Mouse (Mus musculus) C2C12 (cell line): ENCODE data around the gene Slain2. TPM values are rescaled to one million over a fixed set of nuclear protein-coding genes. Genes with fewer than 3 reads are reported as not detected.

Experiments used
- H3K27me3 ChIP-seq: one replicate; pipeline ENCODE4 v1.6.1; 2011; ENCODE audit not compliant: control insufficient read depth, insufficient read depth, insufficient read length
- H3K36me3 ChIP-seq: one replicate; pipeline ENCODE4 v1.6.1; 2011; ENCODE audit not compliant: control insufficient read depth, insufficient read depth
- H3K4me3 ChIP-seq: one replicate; pipeline ENCODE4 v1.5.1; 2011; ENCODE audit warnings: mild to moderate bottlenecking, control low read depth; ENCODE audit not compliant: poor library complexity, insufficient read depth, severe bottlenecking
- H3K79me2 ChIP-seq: one replicate; pipeline ENCODE4 v1.6.1; 2011; ENCODE audit not compliant: control insufficient read depth, insufficient read depth
- H3K79me3 ChIP-seq: one replicate; pipeline ENCODE4 v1.6.1; 2011; ENCODE audit warnings: low read depth, control low read depth
- H3ac ChIP-seq: one replicate; pipeline ENCODE3; 2011; ENCODE audit warnings: low read depth; ENCODE audit not compliant: control insufficient read depth, insufficient read length
- CEBPB ChIP-seq: IDR thresholded peaks from one replicate; pipeline ENCODE4 v1.6.1; 2011; ENCODE audit warnings: low read depth, mild to moderate bottlenecking, control low read depth, moderate library complexity
- CTCF ChIP-seq: IDR thresholded peaks from one replicate; pipeline ENCODE4 v1.5.1; 2011; ENCODE audit not compliant: control insufficient read depth, insufficient read depth, insufficient read length
- FOSL1 ChIP-seq: IDR thresholded peaks from one replicate; pipeline ENCODE4 v1.8.0; 2011; ENCODE audit warnings: mild to moderate bottlenecking, low read length; ENCODE audit not compliant: poor library complexity, insufficient read depth, severe bottlenecking
- MAX ChIP-seq: IDR thresholded peaks from one replicate; pipeline ENCODE4 v1.6.1; 2011; ENCODE audit warnings: mild to moderate bottlenecking, control low read depth
- MYOD1 ChIP-seq: IDR thresholded peaks from one replicate; pipeline ENCODE4 v1.6.1; 2011; ENCODE audit warnings: low read depth; ENCODE audit not compliant: control insufficient read depth, insufficient read length
- MYOG ChIP-seq: IDR thresholded peaks from one replicate; pipeline ENCODE4 v1.6.1; 2011; ENCODE audit not compliant: control insufficient read depth, insufficient read length; ENCODE audit errors: extremely low read depth
- USF1 ChIP-seq: IDR thresholded peaks from one replicate; pipeline ENCODE4 v1.6.1; 2011; ENCODE audit warnings: low read depth, mild to moderate bottlenecking, control low read depth, moderate library complexity
- polyA plus RNA-seq: library from polyadenylated mRNA; unstranded; fragments of >200 nt; fragmentation: generic; extraction: Trizol; gene quantifications from one replicate; pipeline ENCODE4 v1.2.1, GENCODE M21; 2012; ENCODE audit warnings: missing spikeins

The Slain2 gene
- polyA plus RNA-seq, 1 experiment = 20.3 TPM

- TF ChIP-seq USF1 = no peak
- no peak for TF ChIP-seq MAX
- TF ChIP-seq MYOD1 = no peak
- no peak for TF ChIP-seq FOSL1
- no peak for TF ChIP-seq CEBPB
- TF ChIP-seq CTCF = no peak
- no peak for TF ChIP-seq MYOG
Measured at GRCm38 (mm10) chr5:72911284-72911683, 2.8 kb upstream of the Slain2 start.

GRCm38 (mm10) chr5:72914633-72915561 is 793 bp downstream of the Slain2 start:
- H3K27me3 ChIP-seq = no peaks in the 10 kb centered on the region
- H3K36me3 ChIP-seq = no peaks in the 10 kb centered on the region
- H3K4me3 ChIP-seq = peak overlapping the region; percentile 83
- peak overlapping the region; percentile 78 for H3ac ChIP-seq
- H3K79me2 ChIP-seq = peaks cover 56% of the 10 kb centered on the region
- TF ChIP-seq MYOD1 = no peak
- TF ChIP-seq FOSL1 = no peak
- TF ChIP-seq MAX = no peak
- TF ChIP-seq USF1 = no peak
- no peak for TF ChIP-seq MYOG
- TF ChIP-seq CTCF = no peak
- TF ChIP-seq CEBPB = no peak
- peaks cover 50% of the 10 kb centered on the region for H3K79me3 ChIP-seq

More at GRCm38 (mm10) chr5:72911284-72911683, 2.8 kb upstream of the Slain2 start:
- H3K36me3 ChIP-seq = no peaks in the 10 kb centered on the region
- H3ac ChIP-seq = no peak overlapping the region
- peaks cover 20% of the 10 kb centered on the region for H3K79me2 ChIP-seq
- no peak overlapping the region for H3K4me3 ChIP-seq
- H3K79me3 ChIP-seq = peaks cover 15% of the 10 kb centered on the region
- H3K27me3 ChIP-seq = no peaks in the 10 kb centered on the region

- peaks cover 68% of the 10 kb centered on the region for H3K79me2 ChIP-seq
- H3K27me3 ChIP-seq = no peaks in the 10 kb centered on the region
- TF ChIP-seq MAX = no peak
- no peak for TF ChIP-seq MYOG
- no peak for TF ChIP-seq CEBPB
- TF ChIP-seq MYOD1 = no peak
- TF ChIP-seq FOSL1 = no peak
- no peak for TF ChIP-seq USF1
- TF ChIP-seq CTCF = no peak
- H3ac ChIP-seq = peak overlapping the region; percentile 27
- H3K4me3 ChIP-seq = no peak overlapping the region
- H3K36me3 ChIP-seq = no peaks in the 10 kb centered on the region
- H3K79me3 ChIP-seq = peaks cover 60% of the 10 kb centered on the region
Measured at GRCm38 (mm10) chr5:72916048-72916447, 1.9 kb downstream of the Slain2 start.

GRCm38 (mm10) chr5:72916851-72917250 is 2.7 kb downstream of the Slain2 start:
- H3K4me3 ChIP-seq = no peak overlapping the region
- H3K36me3 ChIP-seq = no peaks in the 10 kb centered on the region
- H3ac ChIP-seq = no peak overlapping the region
- TF ChIP-seq MYOD1 (no peak), MYOG (no peak), CEBPB (no peak), USF1 (no peak), MAX (no peak), FOSL1 (no peak), CTCF (no peak)
- H3K79me2 ChIP-seq = peaks cover 76% of the 10 kb centered on the region
- no peaks in the 10 kb centered on the region for H3K27me3 ChIP-seq
- peaks cover 66% of the 10 kb centered on the region for H3K79me3 ChIP-seq

- no peaks in the 10 kb centered on the region for H3K27me3 ChIP-seq
- no peaks in the 10 kb centered on the region for H3K36me3 ChIP-seq
- peaks cover 93% of the 10 kb centered on the region for H3K79me3 ChIP-seq
- peaks cover 100% of the 10 kb centered on the region for H3K79me2 ChIP-seq
- H3ac ChIP-seq = no peak overlapping the region
- no peak for TF ChIP-seq MYOG
- no peak for TF ChIP-seq CTCF
- no peak for TF ChIP-seq MAX
- TF ChIP-seq FOSL1 = no peak
- TF ChIP-seq USF1 = no peak
- no peak for TF ChIP-seq MYOD1
- TF ChIP-seq CEBPB = no peak
- no peak overlapping the region for H3K4me3 ChIP-seq
Measured at GRCm38 (mm10) chr5:72920416-72920815, 6.3 kb downstream of the Slain2 start.
